Mouse (Mus musculus): ENCODE results near the gene Cyp2w1.
A peak's percentile ranks its signal among the peaks of the same experiment; 100 is the strongest.

The Cyp2w1 gene

DNA sequence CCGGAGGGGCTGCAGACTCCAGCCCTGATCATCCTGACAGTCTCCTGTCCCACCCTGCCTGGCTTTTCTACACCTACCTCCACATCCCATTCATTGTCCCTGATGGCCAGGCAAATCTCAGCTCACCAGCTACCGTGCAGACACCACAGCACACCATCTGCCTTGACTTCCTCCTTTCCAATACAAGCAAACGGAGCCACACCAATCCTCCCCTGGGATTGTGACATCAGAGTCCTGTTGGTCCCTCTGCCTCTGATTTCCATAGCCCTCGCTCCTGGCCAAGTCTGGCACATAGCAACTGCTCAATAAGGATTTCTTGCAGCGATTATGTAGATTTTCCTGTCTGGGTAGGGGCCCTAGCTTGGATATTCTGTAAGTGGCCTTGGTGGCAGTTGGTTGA, 1.3 kb upstream of the Cyp2w1 start, which contains the start of gene Cox19:
Gene Cox19, minus strand, starts transcription at position 285 of the 400 bp plus-strand sequence.
- Histone ChIP-seq H3K27me3 (ENCODE audit: insufficient read depth, low read length) (peaks cover 16% of the 10 kb centered on the region), H3K4me1 (replicated peaks; ENCODE audit: low read depth, low read length) (peaks cover 54% of the 10 kb centered on the region), H3K9me3 (ENCODE audit: low read length) (no peaks in the 10 kb centered on the region), H3K36me3 (ENCODE audit: insufficient read depth, low read length) (no peaks in the 10 kb centered on the region), H3K4me3 (replicated peaks; ENCODE audit: low read length) (no peak within 1 kb of the TSS)
- no peak for TF ChIP-seq POU5F1 (IDR thresholded peaks at IDR 0.05; ENCODE audit: borderline replicate concordance, low read length)
- no peak for TF ChIP-seq NANOG (IDR thresholded peaks at IDR 0.05; ENCODE audit: borderline replicate concordance, low read length)
- TF ChIP-seq CTCF (conservative IDR thresholded peaks at IDR 0.05; ENCODE audit: low read length): no peak

DNA sequence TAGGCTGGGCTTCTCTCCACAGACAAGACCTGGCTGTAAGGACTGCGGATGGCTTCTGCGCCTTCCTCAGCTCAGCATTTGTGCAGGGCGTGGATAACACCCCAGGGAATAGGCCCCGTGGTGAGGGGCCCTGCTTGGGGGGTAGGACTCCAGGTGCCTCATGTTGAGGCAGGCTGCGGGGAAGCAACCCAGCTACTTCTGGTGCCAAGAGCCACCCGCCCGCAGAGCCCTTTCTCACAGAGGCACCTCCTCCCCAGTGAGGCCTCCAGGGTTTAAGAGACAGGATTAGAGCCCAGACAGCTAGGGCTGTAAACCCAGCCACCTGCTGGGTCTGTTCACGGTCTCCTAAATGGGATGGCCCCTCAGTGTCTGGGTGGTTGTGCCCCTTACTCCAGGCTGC, 789 bp upstream of the Cyp2w1 start:
- no peaks in the 10 kb centered on the region for H3K36me3 ChIP-seq (ENCODE audit: insufficient read depth, low read length)
- TF ChIP-seq CTCF (conservative IDR thresholded peaks at IDR 0.05; ENCODE audit: low read length): no peak
- TF ChIP-seq NANOG (IDR thresholded peaks at IDR 0.05; ENCODE audit: borderline replicate concordance, low read length): no peak
- TF ChIP-seq POU5F1 (IDR thresholded peaks at IDR 0.05; ENCODE audit: borderline replicate concordance, low read length): no peak
- peaks cover 11% of the 10 kb centered on the region for H3K27me3 ChIP-seq (ENCODE audit: insufficient read depth, low read length)
- no peaks in the 10 kb centered on the region for H3K9me3 ChIP-seq (ENCODE audit: low read length)
- H3K4me3 ChIP-seq (replicated peaks; ENCODE audit: low read length): no peak overlapping the region
- H3K4me1 ChIP-seq (replicated peaks; ENCODE audit: low read depth, low read length): peaks cover 59% of the 10 kb centered on the region

DNA sequence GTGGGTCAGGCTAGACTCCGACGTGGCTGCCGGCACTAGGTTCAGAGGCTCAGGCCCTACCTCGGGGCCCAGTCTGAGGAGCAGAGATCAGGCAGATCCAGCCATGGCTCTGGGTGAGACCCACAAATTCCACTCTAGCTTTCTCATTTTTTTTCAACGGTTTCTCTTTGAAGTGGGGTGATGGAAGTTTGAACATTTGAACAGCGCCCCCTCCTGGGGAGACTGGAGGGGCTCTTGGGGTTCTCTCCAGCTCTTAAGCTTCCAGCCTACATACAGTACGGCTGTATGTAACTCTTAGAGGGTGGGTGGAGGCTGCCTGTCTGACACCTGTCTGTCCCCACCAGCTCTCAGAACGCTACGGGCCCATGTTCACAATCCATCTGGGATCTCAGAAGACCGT, 1.1 kb downstream of the Cyp2w1 start:
- Histone ChIP-seq H3K4me1 (replicated peaks; ENCODE audit: low read depth, low read length) (peaks cover 76% of the 10 kb centered on the region), H3K27me3 (ENCODE audit: insufficient read depth, low read length) (peaks cover 3% of the 10 kb centered on the region; the same call in 1 of the 2 replicates), H3K9me3 (ENCODE audit: low read length) (no peaks in the 10 kb centered on the region), H3K36me3 (ENCODE audit: insufficient read depth, low read length) (peaks cover 8% of the 10 kb centered on the region), H3K4me3 (replicated peaks; ENCODE audit: low read length) (no peak overlapping the region)
- peak; percentile 85 for TF ChIP-seq CTCF (conservative IDR thresholded peaks at IDR 0.05; ENCODE audit: low read length)
- no peak for TF ChIP-seq NANOG (IDR thresholded peaks at IDR 0.05; ENCODE audit: borderline replicate concordance, low read length)
- TF ChIP-seq POU5F1 (IDR thresholded peaks at IDR 0.05; ENCODE audit: borderline replicate concordance, low read length): no peak

DNA sequence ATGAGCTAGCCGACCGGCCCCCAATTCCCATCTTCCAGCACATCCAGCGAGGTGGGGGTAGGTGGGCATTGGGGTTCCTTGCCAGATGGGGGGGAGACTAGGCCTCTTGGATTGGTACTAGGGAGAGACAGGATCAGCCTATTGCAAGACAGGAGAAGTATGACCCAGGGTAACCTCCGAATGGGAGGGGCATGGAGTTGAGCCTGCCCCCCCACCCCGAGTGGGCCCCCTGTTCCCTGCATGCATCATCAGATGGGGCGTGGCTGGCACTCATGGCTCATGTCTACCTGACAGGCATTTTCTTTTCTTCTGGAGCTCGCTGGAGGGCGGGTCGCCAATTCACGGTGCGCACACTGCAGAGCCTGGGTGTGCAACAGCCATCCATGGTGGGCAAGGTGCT, 1.5 kb downstream of the Cyp2w1 start:
- TF ChIP-seq POU5F1 (IDR thresholded peaks at IDR 0.05; ENCODE audit: borderline replicate concordance, low read length): no peak
- TF ChIP-seq CTCF (conservative IDR thresholded peaks at IDR 0.05; ENCODE audit: low read length): no peak
- TF ChIP-seq NANOG (IDR thresholded peaks at IDR 0.05; ENCODE audit: borderline replicate concordance, low read length): no peak
- Histone ChIP-seq H3K36me3 (ENCODE audit: insufficient read depth, low read length) (peaks cover 13% of the 10 kb centered on the region), H3K4me3 (replicated peaks; ENCODE audit: low read length) (no peak overlapping the region), H3K4me1 (replicated peaks; ENCODE audit: low read depth, low read length) (peaks cover 72% of the 10 kb centered on the region), H3K9me3 (ENCODE audit: low read length) (no peaks in the 10 kb centered on the region), H3K27me3 (ENCODE audit: insufficient read depth, low read length) (peaks cover 3% of the 10 kb centered on the region; the same call in 1 of the 2 replicates)

DNA sequence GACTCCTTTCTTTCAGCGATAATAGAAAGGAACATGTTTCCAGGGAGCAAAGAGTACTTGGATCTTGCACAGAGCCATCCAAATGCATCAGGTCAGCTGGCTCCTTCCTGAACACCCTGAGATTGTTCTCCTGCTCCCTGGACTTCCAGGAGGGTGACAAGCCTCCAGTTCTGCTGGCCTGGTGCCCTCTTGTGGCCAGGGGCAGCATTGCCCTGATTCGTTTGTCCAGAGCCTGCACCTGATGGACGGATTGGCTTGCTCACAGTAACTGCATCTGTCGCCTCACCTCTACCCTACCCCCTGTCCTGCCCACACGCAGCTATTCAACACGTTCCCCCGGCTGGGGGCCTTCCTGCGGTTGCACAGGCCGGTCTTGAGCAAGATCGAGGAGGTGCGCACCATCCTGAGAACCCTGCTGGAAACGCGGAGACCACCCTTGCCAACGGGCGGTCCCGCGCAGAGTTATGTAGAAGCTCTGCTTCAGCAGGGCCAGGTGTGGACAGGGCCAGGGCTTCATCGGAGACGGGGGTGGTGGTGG, 2.9 kb downstream of the Cyp2w1 start:
- Histone ChIP-seq H3K27me3 (ENCODE audit: insufficient read depth, low read length) (peaks cover 3% of the 10 kb centered on the region; the same call in 1 of the 2 replicates), H3K4me3 (replicated peaks; ENCODE audit: low read length) (peak overlapping the region; percentile 64), H3K9me3 (ENCODE audit: low read length) (no peaks in the 10 kb centered on the region), H3K4me1 (replicated peaks; ENCODE audit: low read depth, low read length) (peaks cover 66% of the 10 kb centered on the region), H3K36me3 (ENCODE audit: insufficient read depth, low read length) (peaks cover 26% of the 10 kb centered on the region)
- TF ChIP-seq CTCF (conservative IDR thresholded peaks at IDR 0.05; ENCODE audit: low read length) (peak; percentile 91), POU5F1 (IDR thresholded peaks at IDR 0.05; ENCODE audit: borderline replicate concordance, low read length) (no peak)

DNA sequence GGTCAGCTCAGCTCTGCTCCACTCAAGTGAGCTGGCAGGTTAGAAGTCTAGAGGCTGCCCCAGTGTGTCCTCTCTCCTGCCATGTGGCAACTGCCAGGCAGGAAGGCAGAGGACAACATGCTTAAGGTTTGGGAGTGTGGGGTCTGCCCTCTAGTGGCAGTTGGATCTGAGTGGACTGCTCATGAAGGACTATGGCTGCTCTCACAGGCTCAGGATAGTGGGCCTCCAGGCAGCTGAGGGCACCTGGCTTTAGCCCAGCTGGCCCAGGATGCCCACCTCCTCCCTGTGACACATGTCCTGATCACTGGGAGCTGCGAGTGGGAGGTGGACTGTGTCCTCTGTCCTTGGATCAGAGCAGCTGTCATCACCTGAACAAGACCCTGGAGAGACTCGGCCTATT, 6.2 kb downstream of the Cyp2w1 start:
- Histone ChIP-seq H3K36me3 (ENCODE audit: insufficient read depth, low read length) (peaks cover 57% of the 10 kb centered on the region), H3K9me3 (ENCODE audit: low read length) (no peaks in the 10 kb centered on the region), H3K4me1 (replicated peaks; ENCODE audit: low read depth, low read length) (peaks cover 53% of the 10 kb centered on the region), H3K27me3 (ENCODE audit: insufficient read depth, low read length) (no peaks in the 10 kb centered on the region), H3K4me3 (replicated peaks; ENCODE audit: low read length) (no peak overlapping the region)
- no peak for TF ChIP-seq NANOG (IDR thresholded peaks at IDR 0.05; ENCODE audit: borderline replicate concordance, low read length)
- TF ChIP-seq POU5F1 (IDR thresholded peaks at IDR 0.05; ENCODE audit: borderline replicate concordance, low read length): no peak
- TF ChIP-seq CTCF (conservative IDR thresholded peaks at IDR 0.05; ENCODE audit: low read length): peak; percentile 32

DNA sequence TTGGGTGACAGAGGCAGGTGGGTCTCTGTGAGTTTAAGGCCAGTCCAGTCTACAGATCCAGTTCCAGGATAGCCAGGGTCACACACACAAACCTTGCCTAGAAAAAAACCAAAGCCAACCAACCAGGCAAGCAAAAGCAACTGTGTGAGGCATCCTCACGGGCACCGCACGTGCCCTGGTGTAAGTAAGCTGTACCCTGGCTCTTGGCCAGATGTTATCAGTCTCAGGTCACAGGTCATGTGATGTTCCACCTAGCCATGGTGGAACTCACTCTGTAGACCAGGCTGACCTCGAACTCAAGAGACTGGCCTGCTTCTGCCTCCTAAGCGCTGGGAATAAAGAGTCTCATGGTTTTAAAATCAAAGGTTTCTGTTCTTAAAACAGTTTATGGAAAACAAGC, 6.8 kb downstream of the Cyp2w1 start:
- TF ChIP-seq CTCF (conservative IDR thresholded peaks at IDR 0.05; ENCODE audit: low read length) (no peak), POU5F1 (IDR thresholded peaks at IDR 0.05; ENCODE audit: borderline replicate concordance, low read length) (no peak), NANOG (IDR thresholded peaks at IDR 0.05; ENCODE audit: borderline replicate concordance, low read length) (no peak)
- Histone ChIP-seq H3K4me1 (replicated peaks; ENCODE audit: low read depth, low read length) (peaks cover 53% of the 10 kb centered on the region), H3K9me3 (ENCODE audit: low read length) (no peaks in the 10 kb centered on the region), H3K4me3 (replicated peaks; ENCODE audit: low read length) (no peak overlapping the region), H3K27me3 (ENCODE audit: insufficient read depth, low read length) (no peaks in the 10 kb centered on the region), H3K36me3 (ENCODE audit: insufficient read depth, low read length) (peaks cover 60% of the 10 kb centered on the region)

DNA sequence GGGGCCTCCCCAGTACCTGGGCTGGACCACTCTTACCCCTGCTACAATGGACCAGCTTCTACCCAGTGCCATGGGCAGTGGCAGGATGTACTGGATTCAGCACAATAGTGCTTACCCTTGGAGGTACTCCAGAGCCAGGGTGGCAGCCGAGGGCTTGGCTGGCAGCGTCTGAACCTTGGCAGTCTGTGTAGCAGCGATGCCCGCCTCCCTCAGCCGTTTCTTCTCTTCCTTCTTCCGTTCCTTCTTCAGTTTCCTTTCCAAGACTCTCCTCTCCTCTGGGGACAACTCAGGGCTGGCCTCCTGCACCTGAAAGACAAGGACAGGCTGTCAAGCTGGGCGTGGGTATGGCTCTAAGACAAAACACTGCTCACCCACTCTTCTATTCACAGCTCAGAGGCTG, 11.4 kb downstream of the Cyp2w1 start:
- H3K9me3 ChIP-seq (ENCODE audit: low read length): no peaks in the 10 kb centered on the region
- no peaks in the 10 kb centered on the region for H3K27me3 ChIP-seq (ENCODE audit: insufficient read depth, low read length)
- H3K4me1 ChIP-seq (replicated peaks; ENCODE audit: low read depth, low read length): peaks cover 63% of the 10 kb centered on the region
- no peak overlapping the region for H3K4me3 ChIP-seq (replicated peaks; ENCODE audit: low read length)
- peaks cover 57% of the 10 kb centered on the region for H3K36me3 ChIP-seq (ENCODE audit: insufficient read depth, low read length)
- no peak for TF ChIP-seq NANOG (IDR thresholded peaks at IDR 0.05; ENCODE audit: borderline replicate concordance, low read length)
- TF ChIP-seq CTCF (conservative IDR thresholded peaks at IDR 0.05; ENCODE audit: low read length): no peak
- TF ChIP-seq POU5F1 (IDR thresholded peaks at IDR 0.05; ENCODE audit: borderline replicate concordance, low read length): no peak
